Mouse (Mus musculus): ENCODE measurements around the gene Fgfr2. TPM values are rescaled to one million over a fixed set of nuclear protein-coding genes. Genes with fewer than 3 reads are reported as not detected.
A peak's percentile ranks its signal among the peaks of the same experiment; 100 is the strongest.

Gene Fgfr2
- total and polyA plus RNA-seq, 2 experiments from 2014 or later = 12.1 to 32.6 TPM

- DNase-seq (ENCODE audit: low spot score) (peak; percentile 62), ATAC-seq (ENCODE audit: low FRiP score) (no peak)
- Histone ChIP-seq H3K27me3 (ENCODE audit: insufficient read depth, low read length) (no peaks in the 10 kb centered on the region), H3K9me3 (ENCODE audit: low read length) (no peaks in the 10 kb centered on the region), H3K4me2 (ENCODE audit: low read depth, low read length, poor library complexity, severe bottlenecking) (no peak overlapping the region), H3K36me3 (ENCODE audit: insufficient read depth, low read length) (peaks cover 4% of the 10 kb centered on the region; the same call in 1 of the 2 replicates), H3K27ac (ENCODE audit: low read depth, low read length) (no peak overlapping the region), H3K9ac (replicated peaks; ENCODE audit: low read length, poor library complexity, severe bottlenecking) (no peak overlapping the region), H3K4me1 (ENCODE audit: insufficient read depth, low read length) (no peaks in the 10 kb centered on the region), H3K4me3 (ENCODE audit: low read depth, low read length) (no peak overlapping the region)
- 51% methylated on average over 7 of the region's 7 CpGs for WGBS
- no peak for TF ChIP-seq CTCF (IDR thresholded peaks at IDR 0.05)
Observed at GRCm38 (mm10) chr7:132258817-132259216, 864.3 kb downstream of the Fgfr2 start.

GRCm38 (mm10) chr7:132258216-132258615, 864.9 kb downstream of the Fgfr2 start:
- DNase-seq (ENCODE audit: low spot score) (no peak), ATAC-seq (ENCODE audit: low FRiP score) (no peak)
- Histone ChIP-seq H3K4me1 (ENCODE audit: insufficient read depth, low read length) (no peaks in the 10 kb centered on the region), H3K9me3 (ENCODE audit: low read length) (no peaks in the 10 kb centered on the region), H3K27me3 (ENCODE audit: insufficient read depth, low read length) (no peaks in the 10 kb centered on the region), H3K9ac (replicated peaks; ENCODE audit: low read length, poor library complexity, severe bottlenecking) (no peak overlapping the region), H3K27ac (ENCODE audit: low read depth, low read length) (no peak overlapping the region; the same call in 1 of the 2 replicates), H3K4me3 (ENCODE audit: low read depth, low read length) (no peak overlapping the region), H3K36me3 (ENCODE audit: insufficient read depth, low read length) (peaks cover 4% of the 10 kb centered on the region; the same call in 1 of the 2 replicates), H3K4me2 (ENCODE audit: low read depth, low read length, poor library complexity, severe bottlenecking) (no peak overlapping the region)
- WGBS = 63% methylated on average over 5 of the region's 5 CpGs
- TF ChIP-seq CTCF (IDR thresholded peaks at IDR 0.05) = no peak

- Histone ChIP-seq H3K9ac (replicated peaks; ENCODE audit: low read length, poor library complexity, severe bottlenecking) (no peak overlapping the region), H3K9me3 (ENCODE audit: low read length) (no peaks in the 10 kb centered on the region), H3K36me3 (ENCODE audit: insufficient read depth, low read length) (no peaks in the 10 kb centered on the region), H3K4me3 (ENCODE audit: low read depth, low read length) (no peak overlapping the region), H3K4me2 (ENCODE audit: low read depth, low read length, poor library complexity, severe bottlenecking) (no peak overlapping the region), H3K4me1 (ENCODE audit: insufficient read depth, low read length) (no peaks in the 10 kb centered on the region), H3K27ac (ENCODE audit: low read depth, low read length) (no peak overlapping the region), H3K27me3 (ENCODE audit: insufficient read depth, low read length) (no peaks in the 10 kb centered on the region)
- 88% methylated on average over 5 of the region's 5 CpGs for WGBS
- peak; percentile 64 for DNase-seq (ENCODE audit: low spot score)
- ATAC-seq (ENCODE audit: low FRiP score) = no peak
- no peak for TF ChIP-seq CTCF (IDR thresholded peaks at IDR 0.05)
Observed at GRCm38 (mm10) chr7:132253513-132253912, 869.6 kb downstream of the Fgfr2 start.

- Histone ChIP-seq H3K4me1 (ENCODE audit: insufficient read depth, low read length) (no peaks in the 10 kb centered on the region), H3K36me3 (ENCODE audit: insufficient read depth, low read length) (no peaks in the 10 kb centered on the region), H3K27ac (ENCODE audit: low read depth, low read length) (no peak overlapping the region), H3K27me3 (ENCODE audit: insufficient read depth, low read length) (no peaks in the 10 kb centered on the region), H3K9me3 (ENCODE audit: low read length) (no peaks in the 10 kb centered on the region), H3K4me2 (ENCODE audit: low read depth, low read length, poor library complexity, severe bottlenecking) (no peak overlapping the region), H3K9ac (replicated peaks; ENCODE audit: low read length, poor library complexity, severe bottlenecking) (no peak overlapping the region), H3K4me3 (ENCODE audit: low read depth, low read length) (no peak overlapping the region)
- no peak for TF ChIP-seq CTCF (IDR thresholded peaks at IDR 0.05)
- 94% methylated on average over 4 of the region's 4 CpGs for WGBS
- no peak for DNase-seq (ENCODE audit: low spot score)
- ATAC-seq (ENCODE audit: low FRiP score) = no peak
Observed at GRCm38 (mm10) chr7:132253078-132253477, 870.1 kb downstream of the Fgfr2 start.

GRCm38 (mm10) chr7:132249563-132250119, 873.5 kb downstream of the Fgfr2 start:
- Histone ChIP-seq H3K9me3 (ENCODE audit: low read length) (no peaks in the 10 kb centered on the region), H3K9ac (replicated peaks; ENCODE audit: low read length, poor library complexity, severe bottlenecking) (no peak overlapping the region), H3K27ac (ENCODE audit: low read depth, low read length) (no peak overlapping the region), H3K27me3 (ENCODE audit: insufficient read depth, low read length) (no peaks in the 10 kb centered on the region), H3K4me3 (ENCODE audit: low read depth, low read length) (no peak overlapping the region), H3K4me1 (ENCODE audit: insufficient read depth, low read length) (peaks cover 6% of the 10 kb centered on the region; the same call in 1 of the 2 replicates), H3K4me2 (ENCODE audit: low read depth, low read length, poor library complexity, severe bottlenecking) (no peak overlapping the region), H3K36me3 (ENCODE audit: insufficient read depth, low read length) (peaks cover 3% of the 10 kb centered on the region; the same call in 1 of the 2 replicates)
- no peak for ATAC-seq (ENCODE audit: low FRiP score)
- no peak for TF ChIP-seq CTCF (IDR thresholded peaks at IDR 0.05)
- DNase-seq (ENCODE audit: low spot score) = no peak
- 81% methylated on average over 10 of the region's 10 CpGs for WGBS

- Histone ChIP-seq H3K36me3 (ENCODE audit: insufficient read depth, low read length) (peaks cover 3% of the 10 kb centered on the region; the same call in 1 of the 2 replicates), H3K4me3 (ENCODE audit: low read depth, low read length) (no peak overlapping the region), H3K9ac (replicated peaks; ENCODE audit: low read length, poor library complexity, severe bottlenecking) (no peak overlapping the region), H3K4me1 (ENCODE audit: insufficient read depth, low read length) (peaks cover 6% of the 10 kb centered on the region; the same call in 1 of the 2 replicates), H3K4me2 (ENCODE audit: low read depth, low read length, poor library complexity, severe bottlenecking) (peak overlapping the region; percentile 6; the same call in 1 of the 2 replicates), H3K27ac (ENCODE audit: low read depth, low read length) (peak overlapping the region; percentile 38; the same call in 1 of the 2 replicates), H3K9me3 (ENCODE audit: low read length) (no peaks in the 10 kb centered on the region), H3K27me3 (ENCODE audit: insufficient read depth, low read length) (no peaks in the 10 kb centered on the region)
- no peak for TF ChIP-seq CTCF (IDR thresholded peaks at IDR 0.05)
- ATAC-seq (ENCODE audit: low FRiP score) = peak; percentile 69
- 8% methylated on average over 11 of the region's 11 CpGs for WGBS
- DNase-seq (ENCODE audit: low spot score) = peak; percentile 77
Observed at GRCm38 (mm10) chr7:132247567-132247966, 875.6 kb downstream of the Fgfr2 start.

All from midbrain, postnatal 0 days (tissue).